Mouse (Mus musculus) forelimb bud, embryonic 11.5 days (tissue): ENCODE measurements around the gene Ogfod1.
A peak's percentile ranks its signal among the peaks of the same experiment; 100 is the strongest.

ENCODE experiments used
- DNase-seq: peaks from one replicate; pipeline ENCODE4 v3.0.0-alpha.2; 2012; ENCODE audit warnings: low read depth, low spot score

Ogfod1 gene

DNA sequence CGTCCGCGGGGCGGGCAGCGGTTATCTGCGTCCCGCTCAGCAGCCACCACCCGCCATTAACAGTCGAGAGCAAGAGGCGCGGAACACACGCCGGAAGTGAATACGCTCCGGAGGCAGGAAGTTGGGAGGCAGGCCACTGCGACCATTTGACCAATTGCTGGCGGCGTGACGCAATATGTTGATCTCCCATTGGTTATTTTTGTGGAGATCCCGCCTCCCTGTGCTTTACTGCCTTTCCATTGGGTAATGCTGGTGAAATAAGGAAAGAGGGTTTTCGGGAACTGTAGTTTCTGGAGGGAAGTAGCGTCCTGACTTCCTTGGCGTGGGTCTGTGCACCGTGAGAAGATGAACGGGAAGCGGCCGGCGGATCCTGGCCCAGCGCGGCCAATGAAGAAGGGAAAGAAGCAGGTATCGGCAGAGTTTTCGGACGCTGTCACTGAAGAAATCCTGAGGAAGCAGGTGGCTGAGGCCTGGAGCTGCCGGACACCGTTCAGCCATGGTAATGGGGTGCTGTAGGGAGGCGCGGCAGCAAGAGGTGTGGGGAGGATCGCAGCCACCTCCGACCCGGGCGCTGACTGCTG, at the start of gene Ogfod1, which contains the start of gene Nudt21:
TSS of gene Ogfod1 (plus strand) at position 255 of the 581 bp plus-strand sequence.
TSS of gene Nudt21 (minus strand) at position 88 of the 581 bp plus-strand sequence.
- peak; percentile 99 for DNase-seq

DNA sequence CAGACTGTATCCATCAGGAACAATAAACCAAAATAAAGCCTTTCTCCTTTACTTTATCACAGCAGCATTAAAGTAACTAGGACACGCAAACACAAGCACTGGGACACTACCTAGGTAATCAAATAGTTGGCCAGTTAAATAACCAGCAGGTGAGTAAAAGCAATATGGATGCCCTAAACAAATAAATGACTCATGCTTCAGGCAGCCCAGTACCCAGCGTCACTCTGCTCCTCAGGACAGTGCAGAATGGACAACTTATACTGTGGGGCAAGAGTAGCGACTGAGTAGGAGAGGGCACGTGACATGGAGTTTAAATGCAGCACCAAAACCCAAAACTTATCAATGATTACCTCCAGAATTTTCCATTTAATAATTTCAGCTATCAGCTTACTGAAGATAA, 47.3 kb upstream of the Ogfod1 start:
- DNase-seq: no peak

GRCm38 (mm10) chr8:93998961-93999360, 38.0 kb upstream of the Ogfod1 start:
- no peak for DNase-seq

DNA sequence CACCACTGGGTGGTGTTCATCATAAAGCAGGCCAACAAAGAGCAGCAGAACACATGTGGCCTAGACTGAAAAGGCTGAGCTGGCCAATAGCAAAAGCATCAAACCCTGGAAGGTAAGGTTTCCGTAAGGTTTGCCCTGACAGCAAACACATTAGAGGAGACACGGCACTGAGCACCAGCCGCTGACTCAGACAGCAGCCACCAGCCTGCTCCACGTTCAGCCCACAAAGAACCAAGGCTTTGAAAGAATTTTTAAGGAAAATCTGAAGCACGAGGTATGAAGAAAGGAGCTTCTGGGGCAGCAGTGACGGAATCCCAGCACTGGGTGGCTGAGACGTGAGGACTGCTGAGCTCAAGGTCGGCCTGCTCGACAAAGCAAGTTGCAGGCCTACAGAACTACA, 32.9 kb upstream of the Ogfod1 start:
- no peak for DNase-seq

DNA sequence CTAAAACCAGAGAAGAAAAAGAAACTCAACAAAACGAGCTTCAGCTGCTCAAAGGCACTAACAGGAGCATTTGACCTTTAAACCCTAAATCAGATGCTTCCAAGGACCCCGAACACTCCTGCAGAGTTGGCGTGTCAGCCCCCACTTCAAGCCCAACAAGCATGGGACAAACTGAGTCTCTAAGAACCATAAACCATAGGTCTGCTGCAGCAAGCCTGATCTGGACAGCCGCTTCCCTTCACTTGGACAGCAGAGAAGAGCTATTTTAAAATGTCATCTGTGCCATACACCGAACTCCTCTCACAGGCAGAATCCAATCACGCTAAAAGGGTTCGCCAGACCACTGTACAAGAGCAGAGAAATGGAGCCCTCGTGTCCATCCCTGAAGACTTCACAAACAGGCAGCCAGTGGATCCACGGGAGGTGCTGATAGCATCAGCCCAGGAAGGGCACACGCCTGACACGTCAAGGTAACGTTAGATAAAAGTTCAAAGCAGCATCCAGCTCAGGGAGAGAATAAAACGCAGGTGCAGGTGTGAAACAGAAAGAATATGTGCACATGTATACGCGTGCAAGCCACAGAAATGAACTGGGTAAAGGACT, 27.7 kb upstream of the Ogfod1 start:
- no peak for DNase-seq

GRCm38 (mm10) chr8:94010101-94010705, 26.8 kb upstream of the Ogfod1 start:
- no peak for DNase-seq

- no peak for DNase-seq
Observed at GRCm38 (mm10) chr8:94011076-94012012, 25.7 kb upstream of the Ogfod1 start.

DNA sequence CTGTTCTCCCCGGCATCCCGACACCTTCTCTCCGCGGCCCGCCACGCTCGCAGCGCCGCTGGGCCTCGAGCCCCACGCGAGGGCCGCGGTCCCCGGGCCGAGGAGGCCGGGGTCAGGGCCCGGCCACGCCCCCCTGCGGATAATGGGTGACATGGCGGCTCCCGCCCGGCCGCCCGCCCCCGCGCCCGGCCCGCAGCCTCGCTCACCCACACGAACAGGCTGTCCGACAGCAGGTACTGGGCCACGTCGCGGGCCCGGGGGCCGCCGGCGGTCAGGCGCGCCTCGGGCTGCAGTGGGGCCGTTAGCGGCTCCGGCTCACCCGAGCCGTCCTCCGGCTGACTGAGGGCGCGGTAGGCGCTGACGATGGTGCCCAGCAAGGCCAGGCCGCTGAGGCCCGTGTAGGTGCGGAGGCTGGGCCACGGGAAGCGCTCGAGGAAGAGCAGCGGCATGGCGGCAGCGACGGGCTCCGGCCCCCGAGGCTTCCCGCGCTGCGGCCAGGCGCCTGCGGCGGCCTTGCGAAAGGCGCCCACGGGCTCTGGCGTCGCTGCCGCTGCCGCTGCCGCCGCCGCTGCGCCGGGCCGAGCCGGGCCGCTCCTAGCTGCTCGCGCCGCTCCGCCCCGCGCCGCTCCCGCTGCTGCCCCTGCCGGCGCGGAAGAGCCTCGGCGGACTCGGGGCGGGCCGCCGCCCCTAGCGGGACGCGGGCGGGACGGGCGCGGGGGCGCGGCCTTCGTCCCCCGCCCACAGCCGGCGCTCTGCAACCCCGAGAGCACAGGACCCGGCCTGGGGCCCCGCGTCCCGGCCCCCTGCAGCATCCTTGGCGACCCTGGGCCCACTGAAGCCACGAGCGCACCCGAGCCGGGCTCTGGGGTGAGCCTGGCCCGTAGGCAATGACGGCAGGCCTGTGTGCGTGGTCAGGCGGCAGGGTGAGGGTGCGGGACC, 24.7 kb upstream of the Ogfod1 start, which contains the start of gene Amfr:
TSS of gene Amfr (minus strand) at position 830 of the 939 bp plus-strand sequence.
- peak; percentile 51 for DNase-seq

GRCm38 (mm10) chr8:94013026-94013612, 23.9 kb upstream of the Ogfod1 start:
- DNase-seq: no peak

- no peak for DNase-seq
Observed at GRCm38 (mm10) chr8:94023916-94024315, 13.1 kb upstream of the Ogfod1 start.

DNA sequence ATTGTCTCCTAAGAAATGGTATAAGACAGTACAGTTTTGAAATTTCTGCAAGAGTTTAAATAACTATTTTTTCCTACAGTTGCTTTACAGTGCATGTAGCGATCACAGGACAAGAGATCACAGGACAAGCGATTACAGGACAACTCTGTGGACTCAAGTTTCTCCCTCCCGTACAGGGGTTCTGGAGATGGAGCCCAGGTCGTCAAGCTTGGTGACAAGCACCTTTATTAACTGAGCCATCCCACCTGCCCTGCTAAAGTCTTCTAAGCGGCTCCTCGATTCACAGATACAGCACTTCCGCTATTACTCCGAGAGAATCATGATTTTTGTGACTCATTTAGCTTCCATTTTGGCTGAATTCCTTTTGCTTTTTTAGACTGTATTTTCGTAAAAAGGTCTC, 7.3 kb upstream of the Ogfod1 start:
- DNase-seq: no peak

DNA sequence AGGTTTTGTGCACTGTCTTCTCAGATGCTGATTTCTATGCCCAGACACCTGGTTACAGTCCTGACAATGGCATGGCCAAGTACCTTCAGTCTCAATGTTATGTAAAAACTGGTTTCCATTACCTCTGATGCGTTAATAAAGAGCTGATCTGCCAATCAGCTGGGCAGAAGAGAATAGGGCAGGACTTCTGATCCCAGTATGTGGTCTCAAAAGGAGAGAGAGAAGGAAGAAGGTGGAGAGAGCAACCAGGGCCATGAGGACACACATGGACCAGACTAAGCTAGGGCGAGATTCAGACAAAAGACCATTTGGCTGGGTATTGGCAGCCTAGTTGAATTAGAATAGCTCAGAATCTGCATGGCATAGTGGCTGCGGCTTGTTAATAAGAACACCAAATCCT, 3.4 kb upstream of the Ogfod1 start:
- no peak for DNase-seq

- DNase-seq: no peak
Observed at GRCm38 (mm10) chr8:94035200-94035599, 1.8 kb upstream of the Ogfod1 start.

GRCm38 (mm10) chr8:94036541-94036940, 457 bp upstream of the Ogfod1 start:
- peak; percentile 59 for DNase-seq

DNA sequence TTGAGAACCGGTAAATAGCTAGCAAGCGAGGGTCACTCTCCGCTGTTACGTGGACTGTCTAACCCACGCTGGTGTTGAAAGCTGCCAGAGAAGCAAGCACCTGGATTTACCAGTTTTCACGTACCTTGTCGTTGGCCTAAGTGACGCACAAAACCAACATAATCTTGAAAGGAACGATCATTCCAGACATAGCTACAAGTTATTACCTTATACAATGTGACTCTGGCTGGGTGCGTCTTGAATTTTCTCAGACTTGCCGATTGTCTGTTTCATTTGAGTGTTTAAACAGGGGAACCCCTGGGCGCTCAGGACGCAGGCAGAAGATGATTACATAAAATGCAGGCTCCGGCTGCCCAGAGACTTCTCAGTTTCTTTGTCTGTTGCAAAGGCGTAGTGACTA, 808 bp downstream of the Ogfod1 start:
- no peak for DNase-seq

DNA sequence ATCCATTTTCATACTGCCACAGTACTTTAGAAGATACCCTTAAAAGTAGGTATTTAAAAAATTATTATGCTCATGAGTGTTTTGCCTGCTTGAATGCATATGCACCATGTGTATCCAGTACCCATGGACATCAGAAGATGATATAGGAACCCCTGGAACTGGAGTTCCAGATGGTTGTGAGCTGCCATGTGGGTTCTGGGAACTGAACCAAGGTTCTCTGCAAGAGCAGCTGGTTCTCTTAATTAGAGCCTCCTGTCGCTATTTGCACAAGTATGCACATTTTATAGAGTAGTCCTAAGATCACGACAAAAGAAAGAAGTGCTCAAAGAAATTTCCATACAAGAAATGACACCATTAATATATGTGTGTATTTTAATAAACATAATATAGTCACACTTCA, 10.8 kb downstream of the Ogfod1 start:
- no peak for DNase-seq

DNA sequence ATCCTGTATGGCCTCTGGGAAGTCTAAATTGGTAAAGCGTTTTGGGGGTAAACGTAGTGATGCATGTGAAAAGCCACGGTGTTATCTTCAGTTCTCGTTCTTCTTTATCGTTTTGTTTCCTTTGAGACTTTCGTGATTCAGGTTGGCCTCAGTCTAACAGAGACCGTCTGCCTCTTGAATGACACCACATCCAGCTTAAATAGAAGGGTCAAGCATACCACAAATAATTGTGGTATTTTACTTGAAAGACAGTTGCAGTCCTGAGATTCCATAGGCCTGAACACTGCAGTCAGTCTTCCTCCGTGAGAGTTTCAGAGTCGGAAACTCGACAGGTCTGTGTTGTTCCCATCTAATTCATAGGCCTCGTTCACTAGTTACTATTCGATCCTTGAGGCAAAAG, 15.7 kb downstream of the Ogfod1 start:
- DNase-seq: no peak

GRCm38 (mm10) chr8:94057157-94057854, 20.3 kb downstream of the Ogfod1 start:
- DNase-seq: peak; percentile 44

DNA sequence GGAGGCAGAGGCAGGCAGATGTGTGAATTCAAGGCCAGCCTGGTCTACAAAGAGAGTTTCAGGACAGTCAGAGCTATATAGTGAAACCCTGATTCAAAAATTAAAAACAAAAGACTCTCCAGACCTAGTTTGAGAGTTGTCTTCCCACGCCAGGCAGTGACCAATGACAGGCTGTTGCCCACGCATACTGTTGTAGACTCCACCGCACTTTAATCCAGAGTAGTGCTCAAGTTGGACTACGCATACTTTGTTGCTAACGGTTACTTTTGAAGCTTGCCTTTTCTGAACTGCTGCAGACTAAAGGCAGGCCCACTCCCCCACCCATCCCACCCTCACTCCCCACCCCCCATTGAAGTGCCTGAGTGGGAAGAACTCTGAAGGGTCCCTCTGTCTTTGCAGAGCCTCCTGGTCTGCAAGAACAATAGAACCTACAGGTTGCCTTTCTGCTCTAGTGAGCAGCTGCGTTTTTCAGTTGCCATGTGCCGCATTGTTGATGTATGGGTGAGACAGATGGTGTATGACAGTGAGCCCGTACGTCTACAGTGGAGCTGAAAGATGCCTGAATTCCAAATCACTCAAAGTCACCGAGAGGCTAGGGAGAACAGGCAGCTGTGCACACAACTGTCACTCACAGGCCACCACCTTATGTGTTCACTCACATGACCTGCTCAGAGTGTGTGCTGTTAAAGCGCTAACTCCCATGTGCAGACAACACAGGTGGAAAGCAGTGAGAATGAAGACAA, 29.3 kb downstream of the Ogfod1 start:
- no peak for DNase-seq
